Mouse (Mus musculus) limb, embryonic 10.5 days (tissue): ENCODE measurements around the gene Pcnx3. TPM values are rescaled to one million over a fixed set of nuclear protein-coding genes. Genes with fewer than 3 reads are reported as not detected.
"Not testable (repeated sequence)": the region's sequence is repeated elsewhere in the genome, so short reads cannot be mapped to it uniquely, and the experiment has no call there.

Experiments
- DNase-seq: peaks from one replicate; pipeline ENCODE4 v3.0.0-alpha.2; 2017; ENCODE audit warnings: low spot score
- H3K27ac ChIP-seq: fragments of 300-500 bp; sonication (generic); 2 replicates; pipeline ENCODE4 v1.5.1; 2016; ENCODE audit warnings: mild to moderate bottlenecking
- H3K27me3 ChIP-seq: fragments of 300-500 bp; sonication (generic); 2 replicates; pipeline ENCODE4 v1.6.1; 2016; ENCODE audit warnings: low read depth, mild to moderate bottlenecking; ENCODE audit not compliant: poor library complexity, severe bottlenecking
- H3K36me3 ChIP-seq: fragments of 300-500 bp; sonication (generic); 2 replicates; pipeline ENCODE4 v1.6.1; 2016; ENCODE audit warnings: mild to moderate bottlenecking, moderate library complexity
- H3K4me1 ChIP-seq: fragments of 300-500 bp; sonication (generic); 2 replicates; pipeline ENCODE4 v1.6.1; 2016
- H3K4me3 ChIP-seq: fragments of 300-500 bp; sonication (generic); 2 replicates; pipeline ENCODE4 v1.5.1; 2016; ENCODE audit warnings: mild to moderate bottlenecking, moderate library complexity
- H3K9me3 ChIP-seq: fragments of 300-500 bp; sonication (generic); replicated peaks from 2 replicates; pipeline ENCODE4 v1.6.1; 2016; ENCODE audit warnings: mild to moderate bottlenecking
- WGBS: fragments of 180-500 bp; shearing (Covaris S2); methylation state at CpG from one replicate; pipeline ENCODE4 v1.1.7; 2016; 5-methylcytosine and 5-hydroxymethylcytosine counted together
- polyA plus RNA-seq: library from polyadenylated mRNA; unstranded; fragments of >200 nt; fragmentation: Nextera tagmentation; extraction: Ambion mirVana; gene quantifications from 2 replicates; pipeline ENCODE4 v1.2.1, GENCODE M21; 2016

Pcnx3 gene
- polyA plus RNA-seq, 1 experiment from 2014 or later = 34.3 TPM

DNA sequence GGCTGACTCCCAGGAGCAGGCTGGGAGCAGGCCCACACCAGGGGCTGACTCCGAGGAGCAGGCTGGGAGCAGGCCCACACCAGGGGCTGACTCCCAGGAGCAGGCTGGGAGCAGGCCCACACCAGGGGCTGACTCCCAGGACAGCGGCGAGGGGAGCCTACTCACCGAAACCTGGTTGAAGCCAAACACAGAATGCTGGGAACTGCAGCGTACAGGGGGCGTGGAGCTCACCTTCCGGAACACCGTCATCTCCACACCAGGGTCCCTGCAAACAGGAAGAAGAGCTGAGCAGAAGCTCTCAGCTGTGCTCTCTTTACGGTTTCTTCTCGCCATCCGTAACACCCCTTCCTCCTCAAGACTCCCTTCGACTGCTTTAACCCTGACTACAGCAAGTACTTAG lies 1.8 kb downstream of the Pcnx3 start:
- not testable (repeated sequence) for H3K9me3 ChIP-seq, H3K27me3 ChIP-seq, DNase-seq, H3K27ac ChIP-seq
- peak overlapping the region; percentile 82 for H3K4me3 ChIP-seq
- WGBS = 95% methylated on average over 12 of the region's 12 CpGs
- peaks cover 77% of the 10 kb centered on the region for H3K36me3 ChIP-seq
- H3K4me1 ChIP-seq = peaks cover 39% of the 10 kb centered on the region

- 90% methylated on average over 13 of the region's 13 CpGs for WGBS
- Histone ChIP-seq H3K27ac (no peak overlapping the region), H3K9me3 (no peaks in the 10 kb centered on the region), H3K4me3 (no peak overlapping the region), H3K27me3 (no peaks in the 10 kb centered on the region), H3K36me3 (peaks cover 77% of the 10 kb centered on the region), H3K4me1 (peaks cover 34% of the 10 kb centered on the region)
- DNase-seq = no peak
These were observed 2.3 kb downstream of the Pcnx3 start for GRCm38 (mm10) chr19:5686437-5686836.

- Histone ChIP-seq H3K27ac (no peak overlapping the region), H3K4me3 (no peak overlapping the region; the same call in 1 of the 2 replicates), H3K9me3 (no peaks in the 10 kb centered on the region), H3K36me3 (peaks cover 77% of the 10 kb centered on the region), H3K27me3 (no peaks in the 10 kb centered on the region), H3K4me1 (peaks cover 28% of the 10 kb centered on the region)
- 93% methylated on average over 11 of the region's 11 CpGs for WGBS
- no peak for DNase-seq
These were observed 2.8 kb downstream of the Pcnx3 start for GRCm38 (mm10) chr19:5685861-5686260.

DNA sequence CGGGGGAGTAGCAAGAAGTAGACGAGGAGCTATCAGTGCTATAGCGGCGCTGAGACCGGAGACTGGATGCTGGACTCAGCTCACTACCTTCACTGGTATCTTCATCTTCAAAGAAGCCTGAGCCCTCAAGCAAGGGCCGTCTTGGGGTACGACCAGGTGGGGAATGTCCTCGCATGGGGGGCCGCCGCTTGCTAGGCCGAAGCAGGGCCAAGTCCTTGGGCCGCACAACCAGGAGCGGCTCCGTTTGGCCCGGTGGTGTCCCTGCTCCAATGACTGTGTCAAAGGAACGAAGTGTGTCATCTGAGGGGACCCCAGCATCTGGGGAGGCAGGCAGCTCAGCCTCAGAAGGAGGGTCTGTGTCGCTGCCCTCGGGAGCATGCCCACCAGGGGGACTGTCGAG lies 3.3 kb downstream of the Pcnx3 start:
- no peak for DNase-seq
- Histone ChIP-seq H3K4me3 (no peak overlapping the region), H3K27me3 (no peaks in the 10 kb centered on the region), H3K36me3 (peaks cover 77% of the 10 kb centered on the region), H3K27ac (no peak overlapping the region), H3K9me3 (no peaks in the 10 kb centered on the region), H3K4me1 (peaks cover 24% of the 10 kb centered on the region)
- 94% methylated on average over 19 of the region's 19 CpGs for WGBS

DNA sequence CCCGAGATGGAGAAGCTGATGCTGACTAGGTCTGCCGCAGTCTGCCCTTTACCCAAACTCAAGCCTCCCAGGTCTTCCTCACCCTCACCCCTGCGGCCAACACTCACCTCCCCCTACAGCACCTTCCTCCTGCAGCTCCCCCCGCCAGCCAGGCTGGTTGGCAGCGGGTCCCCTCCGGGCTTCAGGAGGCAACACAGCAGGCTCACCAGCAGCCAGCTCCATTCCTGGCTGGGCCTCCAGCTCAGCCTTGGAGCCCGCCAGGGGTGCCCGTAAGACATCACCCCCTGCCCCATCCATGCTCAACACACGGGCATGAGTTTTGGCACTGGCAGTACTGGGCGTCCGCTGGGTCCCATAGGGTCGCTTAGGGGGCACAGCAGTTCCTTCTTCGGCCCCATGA lies 3.7 kb downstream of the Pcnx3 start:
- Histone ChIP-seq H3K36me3 (peaks cover 77% of the 10 kb centered on the region), H3K27ac (no peak overlapping the region), H3K4me1 (peaks cover 19% of the 10 kb centered on the region), H3K9me3 (no peaks in the 10 kb centered on the region), H3K27me3 (no peaks in the 10 kb centered on the region), H3K4me3 (no peak overlapping the region)
- no peak for DNase-seq
- 94% methylated on average over 13 of the region's 13 CpGs for WGBS

DNA sequence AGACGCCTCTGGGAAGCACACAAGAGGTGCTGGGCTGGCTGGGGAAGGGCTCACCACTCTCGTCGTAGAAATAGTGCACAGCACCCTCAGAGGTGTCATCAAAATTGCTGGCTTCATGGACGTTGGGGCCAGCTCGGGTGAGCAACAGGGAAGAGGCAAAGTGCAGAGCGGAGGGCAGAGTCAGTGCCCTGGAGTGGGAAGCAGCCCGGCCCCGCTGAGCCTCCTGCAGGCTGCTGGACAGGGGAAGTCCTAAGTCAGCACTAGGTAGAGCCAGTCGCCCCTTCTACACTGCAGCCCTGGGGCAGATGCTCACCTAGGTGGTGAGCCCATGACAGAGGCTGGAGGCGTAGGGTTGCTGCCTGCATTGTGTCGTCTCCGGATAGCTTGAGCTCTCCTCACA lies 4.5 kb downstream of the Pcnx3 start:
- H3K27me3 ChIP-seq = no peaks in the 10 kb centered on the region
- 91% methylated on average over 12 of the region's 12 CpGs for WGBS
- no peaks in the 10 kb centered on the region for H3K9me3 ChIP-seq
- H3K27ac ChIP-seq = no peak overlapping the region
- peaks cover 18% of the 10 kb centered on the region for H3K4me1 ChIP-seq
- H3K4me3 ChIP-seq = no peak overlapping the region
- DNase-seq = no peak
- H3K36me3 ChIP-seq = peaks cover 83% of the 10 kb centered on the region

- no peak for DNase-seq
- Histone ChIP-seq H3K4me1 (no peaks in the 10 kb centered on the region), H3K4me3 (no peak overlapping the region), H3K36me3 (peaks cover 97% of the 10 kb centered on the region), H3K27me3 (no peaks in the 10 kb centered on the region), H3K27ac (no peak overlapping the region), H3K9me3 (no peaks in the 10 kb centered on the region)
- 82% methylated on average over 4 of the region's 4 CpGs for WGBS
These were observed 8.3 kb downstream of the Pcnx3 start for GRCm38 (mm10) chr19:5680432-5680831.

GRCm38 (mm10) chr19:5668372-5668771 lies 20.3 kb downstream of the Pcnx3 start:
- 92% methylated on average over 4 of the region's 4 CpGs for WGBS
- Histone ChIP-seq H3K36me3 (peaks cover 90% of the 10 kb centered on the region), H3K27me3 (no peaks in the 10 kb centered on the region), H3K27ac (no peak overlapping the region), H3K4me3 (no peak overlapping the region), H3K4me1 (peaks cover 20% of the 10 kb centered on the region), H3K9me3 (no peaks in the 10 kb centered on the region)
- DNase-seq = no peak

DNA sequence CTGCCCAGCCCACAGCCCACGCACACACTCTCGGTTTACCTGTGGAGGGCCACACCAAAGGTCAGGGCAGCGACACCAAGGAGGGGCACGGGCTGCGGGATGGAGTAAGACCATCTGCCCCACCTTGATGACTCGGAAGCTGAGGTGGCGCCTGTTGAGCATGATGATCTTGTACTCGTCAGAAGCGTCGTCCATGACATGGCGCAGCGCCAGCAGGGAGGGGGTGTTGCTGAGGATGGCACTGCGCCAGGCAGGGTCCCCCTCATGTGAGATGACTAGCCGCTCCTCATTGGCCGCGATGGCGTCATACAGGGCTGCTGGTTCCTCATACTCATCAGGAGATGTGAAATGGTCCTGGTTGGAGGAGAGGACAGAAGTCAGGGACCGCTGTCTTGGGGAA lies 22.3 kb downstream of the Pcnx3 start:
- Histone ChIP-seq H3K4me1 (peaks cover 40% of the 10 kb centered on the region), H3K27ac (no peak overlapping the region), H3K27me3 (no peaks in the 10 kb centered on the region), H3K9me3 (no peaks in the 10 kb centered on the region), H3K36me3 (peaks cover 70% of the 10 kb centered on the region), H3K4me3 (0 out of 2 replicates have a peak overlapping the region, but pooled peaks have one; percentile 4)
- no peak for DNase-seq
- 95% methylated on average over 18 of the region's 18 CpGs for WGBS

DNA sequence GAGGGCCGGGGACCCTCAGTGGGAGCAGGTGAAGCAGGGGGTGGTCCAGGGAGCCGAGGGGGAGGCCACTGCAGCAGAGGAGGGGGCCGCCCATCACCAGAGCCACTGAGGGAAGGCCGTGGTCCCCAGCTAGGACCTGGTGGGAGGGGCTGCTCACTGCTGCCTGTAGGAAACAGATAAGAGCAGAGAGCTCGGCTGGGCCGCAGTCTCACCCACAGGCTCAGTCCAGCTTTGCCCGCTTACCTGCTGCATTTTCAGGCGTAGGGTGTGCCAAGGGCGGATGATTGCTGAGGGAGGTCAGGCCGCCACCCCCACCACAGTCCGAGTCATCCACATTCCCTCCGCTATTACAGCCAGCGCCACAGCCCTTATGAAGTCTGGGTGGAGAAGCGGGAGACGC lies 23.2 kb downstream of the Pcnx3 start:
- H3K27me3 ChIP-seq = no peaks in the 10 kb centered on the region
- DNase-seq = no peak
- 85% methylated on average over 15 of the region's 15 CpGs for WGBS
- no peaks in the 10 kb centered on the region for H3K9me3 ChIP-seq
- 0 out of 2 replicates have a peak overlapping the region, but pooled peaks have one; percentile 21 for H3K27ac ChIP-seq
- peaks cover 49% of the 10 kb centered on the region for H3K4me1 ChIP-seq
- H3K36me3 ChIP-seq = peaks cover 69% of the 10 kb centered on the region
- 0 out of 2 replicates have a peak overlapping the region, but pooled peaks have one; percentile 4 for H3K4me3 ChIP-seq

DNA sequence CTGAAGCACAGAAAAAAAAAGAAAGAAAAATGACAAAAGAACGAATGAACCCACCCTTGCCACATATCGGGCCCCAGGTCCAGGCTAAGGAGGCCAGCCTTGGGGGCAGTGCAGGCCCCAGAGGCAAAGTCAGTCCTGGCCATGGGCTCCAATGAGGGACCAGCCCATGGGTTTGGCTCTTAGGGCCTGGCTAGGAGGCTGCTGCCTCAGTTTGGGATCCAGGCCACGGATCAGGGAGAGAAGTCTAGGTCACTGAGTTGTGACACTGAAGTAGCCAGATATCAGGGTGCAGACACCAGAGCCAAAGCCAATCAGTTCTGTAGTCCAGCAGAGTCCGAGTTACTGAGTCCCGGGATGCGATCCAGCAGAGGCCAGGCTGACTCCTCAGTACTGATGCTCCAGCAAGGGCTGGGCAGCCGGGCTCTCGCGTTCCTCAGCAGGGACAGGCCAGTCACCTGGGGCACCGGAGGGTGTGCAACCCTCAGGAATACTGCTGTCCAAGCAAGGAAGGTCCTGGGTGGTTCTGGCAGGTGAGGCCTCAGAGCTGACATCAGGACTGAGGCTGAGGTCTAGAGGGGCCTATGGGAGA lies 23.9 kb downstream of the Pcnx3 start:
- Histone ChIP-seq H3K27me3 (no peaks in the 10 kb centered on the region), H3K4me3 (no peak overlapping the region), H3K4me1 (peaks cover 54% of the 10 kb centered on the region), H3K36me3 (peaks cover 69% of the 10 kb centered on the region), H3K27ac (0 out of 2 replicates have a peak overlapping the region, but pooled peaks have one; percentile 21), H3K9me3 (no peaks in the 10 kb centered on the region)
- 95% methylated on average over 10 of the region's 10 CpGs for WGBS
- no peak for DNase-seq

DNA sequence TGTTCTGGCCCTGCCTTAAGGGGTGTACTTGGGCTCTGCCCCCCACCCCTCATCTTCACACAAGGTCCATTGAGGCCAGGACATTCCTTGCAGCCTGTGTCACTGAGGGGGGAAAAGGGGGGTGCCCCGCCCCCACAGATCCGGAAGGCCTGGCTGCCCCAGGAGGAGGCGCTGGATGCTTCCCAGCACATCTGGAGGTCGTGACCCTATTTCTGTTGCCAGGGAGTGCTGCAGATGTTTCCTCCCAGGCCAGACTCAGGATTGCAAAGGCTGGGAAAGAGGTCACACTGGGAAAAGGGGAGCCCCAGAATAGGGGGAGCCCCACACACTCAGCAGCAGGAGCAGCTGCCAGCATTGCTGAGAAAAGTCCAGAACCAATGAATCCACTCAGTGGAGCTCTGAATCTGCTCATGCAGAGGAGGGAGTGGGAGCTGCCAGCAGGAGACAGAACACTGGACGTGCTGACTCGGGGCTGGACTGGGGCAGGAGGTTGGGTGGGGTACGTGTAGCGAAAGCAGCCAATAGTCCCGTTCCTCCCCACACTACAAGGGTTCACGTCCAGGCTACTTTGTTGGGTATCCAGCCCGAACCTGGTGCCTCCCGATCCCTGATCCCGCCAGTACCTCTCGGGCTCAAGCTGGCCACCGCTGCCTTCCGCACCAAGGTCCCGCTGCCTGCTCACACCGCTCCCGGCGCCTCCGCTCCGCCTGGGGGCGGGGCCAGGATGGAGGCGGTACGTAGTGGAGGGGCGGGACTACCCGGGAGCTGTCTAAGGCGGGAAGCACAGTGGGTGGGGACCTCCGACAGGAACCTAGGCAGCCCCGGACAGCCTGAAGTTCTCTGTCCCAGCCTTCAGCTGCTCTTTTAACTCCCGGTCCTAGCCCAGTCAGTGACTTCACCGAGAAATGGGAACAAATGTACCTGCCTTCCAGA lies 25.5 kb downstream of the Pcnx3 start, which contains the start of gene Sipa1:
Sipa1 (minus strand) TSS at position 727 of the 933 bp plus-strand sequence.
- WGBS = under 1% methylated on average over 32 of the region's 32 CpGs
- H3K36me3 ChIP-seq = peaks cover 66% of the 10 kb centered on the region
- H3K27ac ChIP-seq = peak within 1 kb of the TSS; percentile 86
- DNase-seq = peak; percentile 91
- H3K27me3 ChIP-seq = no peaks in the 10 kb centered on the region
- peaks cover 54% of the 10 kb centered on the region for H3K4me1 ChIP-seq
- H3K9me3 ChIP-seq = no peaks in the 10 kb centered on the region
- peak within 1 kb of the TSS; percentile 60 for H3K4me3 ChIP-seq

GRCm38 (mm10) chr19:5662310-5662709 lies 26.4 kb downstream of the Pcnx3 start:
- Histone ChIP-seq H3K9me3 (no peaks in the 10 kb centered on the region), H3K27me3 (no peaks in the 10 kb centered on the region), H3K27ac (peak overlapping the region; percentile 86), H3K4me3 (peak overlapping the region; percentile 60), H3K4me1 (peaks cover 54% of the 10 kb centered on the region), H3K36me3 (peaks cover 65% of the 10 kb centered on the region)
- DNase-seq = no peak
- 82% methylated on average over 8 of the region's 8 CpGs for WGBS
